Mouse (Mus musculus) adrenal gland, adult 2 months (tissue): Measurements from ENCODE around the gene Trpt1. TPM values are rescaled to one million over a fixed set of nuclear protein-coding genes. Genes with fewer than 3 reads are reported as not detected.

Experiments
- DNase-seq: peaks from one replicate; pipeline ENCODE4 v3.0.0; 2021
- polyA plus RNA-seq: library from polyadenylated mRNA; depleted of rRNA; stranded (reverse); fragments of >200 nt; gene quantifications from 2 replicates; pipeline ENCODE4 v1.2.3, GENCODE M21; 2012
- total RNA-seq, 2 experiments: library from RNA; stranded (reverse); gene quantifications; 2 replicates each; pipeline ENCODE4 v1.2.3; 2021

Gene Trpt1
- total and polyA plus RNA-seq, 3 experiments, result 11.5 to 20.3 (median 16.3) TPM

DNA sequence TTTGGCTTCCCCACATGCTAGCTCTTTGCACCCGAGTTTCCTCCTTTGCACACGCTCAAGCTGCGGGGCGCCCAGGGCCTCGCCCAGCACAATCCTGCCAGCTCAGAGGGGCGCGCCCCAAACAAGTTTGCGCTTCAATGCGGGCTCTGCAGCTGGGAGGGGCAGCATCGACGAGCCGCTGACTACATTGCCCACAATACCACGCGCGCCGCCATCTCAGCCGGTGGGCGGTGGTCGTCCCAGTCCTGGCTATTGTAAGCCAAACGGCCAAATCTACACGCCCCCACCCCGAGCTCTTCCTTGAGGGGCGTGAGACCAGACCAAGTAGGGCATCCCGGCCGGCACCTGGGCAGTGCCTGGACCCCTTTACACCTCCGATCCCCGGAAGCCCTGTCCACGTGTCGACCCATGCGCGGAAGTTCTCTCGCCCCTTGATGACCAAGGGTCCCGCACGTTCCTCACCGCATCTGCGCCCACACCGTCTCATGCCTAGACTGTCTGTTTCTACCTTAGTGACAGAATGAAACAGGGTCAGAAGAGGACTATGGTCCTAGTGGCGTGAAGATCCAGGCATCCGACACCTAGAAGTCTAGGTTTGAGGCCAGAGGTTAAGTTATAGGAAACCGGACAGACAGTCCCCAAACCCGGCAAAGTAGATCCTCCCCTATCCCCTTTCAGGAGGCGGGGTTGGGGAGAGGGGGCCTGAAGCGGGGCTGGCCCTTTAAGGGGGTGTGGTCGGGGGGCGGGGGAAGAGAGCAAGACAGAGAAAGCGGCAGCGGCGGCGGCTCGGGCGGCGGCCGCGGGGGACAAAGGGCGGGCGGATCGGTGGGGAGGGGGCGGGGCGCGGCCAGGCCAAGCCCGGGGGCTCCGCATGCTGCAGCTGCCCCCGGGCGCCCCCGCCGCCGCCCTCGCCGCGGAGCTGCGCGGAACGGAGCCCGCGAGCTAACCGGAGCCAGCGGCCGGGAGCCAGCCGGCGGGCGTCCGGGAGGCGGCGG lies 21.4 kb upstream of the Trpt1 start, which contains the start of gene Ppp1r14b:
Gene Ppp1r14b (plus strand): TSS at position 758 of the 995 bp plus-strand sequence.
- peak; percentile 90 for DNase-seq

DNA sequence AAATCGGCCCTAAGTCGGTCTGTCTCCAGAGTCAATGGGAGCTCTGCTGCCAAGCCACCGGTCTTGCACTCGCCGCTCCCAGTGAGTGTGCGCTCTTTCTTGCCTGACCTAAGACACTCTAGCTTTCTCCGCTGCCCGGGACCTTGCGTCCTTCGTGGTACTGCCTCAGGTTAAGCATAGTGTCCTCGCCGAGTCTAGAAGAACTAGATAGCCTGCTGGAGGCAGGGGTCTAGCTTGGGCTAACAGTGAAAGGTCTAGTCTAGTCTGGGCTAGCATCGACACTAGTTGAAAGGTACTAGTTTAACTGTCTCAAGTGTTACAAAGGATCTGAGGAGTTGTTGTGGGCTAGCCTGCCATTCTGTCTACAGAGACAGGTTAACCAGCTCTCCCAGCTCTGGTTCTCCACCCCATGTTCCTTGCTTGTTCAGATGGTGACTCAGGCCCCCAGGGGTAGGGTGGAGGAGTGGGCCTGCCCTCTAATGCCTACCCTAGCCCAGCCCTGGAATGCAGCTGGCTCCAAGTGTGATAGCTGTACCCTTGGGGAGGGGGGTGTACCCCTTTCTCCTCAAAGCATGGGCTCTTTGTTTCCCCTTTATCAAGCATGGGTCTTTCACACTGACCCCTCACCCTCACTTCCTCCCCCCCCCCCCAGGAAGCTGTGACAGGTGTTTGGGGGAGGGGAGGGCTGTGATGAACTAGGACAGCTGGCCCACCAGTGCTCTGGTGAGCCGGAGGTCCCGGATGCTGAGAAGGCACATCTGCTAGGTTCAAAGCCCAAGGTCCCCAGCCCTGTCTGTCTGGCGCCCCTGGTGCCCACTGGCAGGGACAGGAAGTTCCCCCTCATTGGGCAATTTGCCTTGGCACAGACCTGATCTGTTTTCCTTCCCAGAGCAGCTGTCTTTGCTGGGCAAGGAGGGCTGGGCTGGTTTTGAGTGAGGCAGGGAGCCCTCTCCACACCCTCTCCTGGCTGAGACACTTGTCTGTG lies 20.1 kb upstream of the Trpt1 start, which contains the start of gene Plcb3:
Gene Plcb3 (minus strand): TSS at position 934 of the 985 bp plus-strand sequence.
- peak; percentile 76 for DNase-seq

DNA sequence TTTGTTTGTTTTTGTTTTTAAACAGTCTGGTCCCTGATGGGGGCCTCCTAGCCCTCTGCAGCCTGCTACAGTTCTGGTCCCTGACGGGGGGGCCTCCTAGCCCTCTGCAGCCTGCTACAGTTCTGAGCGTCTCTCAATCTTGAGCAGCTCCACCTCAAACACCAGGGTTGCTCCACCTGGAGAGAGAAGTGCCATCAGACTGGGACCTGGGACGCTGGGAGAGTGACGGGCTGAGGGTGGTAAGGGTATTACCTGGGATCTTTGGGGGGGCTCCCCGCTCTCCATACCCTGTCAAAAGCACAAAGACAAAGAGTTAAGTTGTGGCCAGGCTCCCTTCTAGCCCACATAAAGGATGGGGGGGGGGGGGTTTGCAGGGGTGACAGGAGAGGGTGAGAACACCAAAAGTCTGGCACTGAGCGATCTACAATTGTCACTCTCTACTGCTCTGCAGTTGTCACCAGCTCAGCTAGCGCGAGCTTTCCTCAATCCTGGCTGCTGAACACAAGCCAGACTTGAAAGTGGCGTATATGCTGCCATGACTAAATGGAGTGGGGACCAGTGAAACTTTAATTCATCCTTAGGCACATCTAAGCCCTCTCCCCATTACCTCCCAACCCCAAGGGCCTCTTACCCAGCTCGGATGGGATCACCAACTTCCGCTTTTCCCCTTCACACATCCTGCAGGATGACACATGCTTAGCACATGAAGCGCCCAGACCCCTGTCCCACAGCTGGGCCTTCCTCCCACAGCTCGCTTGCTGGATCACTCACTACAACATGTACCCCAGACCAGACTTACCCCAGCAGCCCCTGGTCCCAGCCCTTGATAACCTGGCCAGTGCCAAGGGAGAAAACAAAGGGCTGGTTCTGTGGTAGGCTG lies 17.9 kb upstream of the Trpt1 start:
- no peak for DNase-seq

DNA sequence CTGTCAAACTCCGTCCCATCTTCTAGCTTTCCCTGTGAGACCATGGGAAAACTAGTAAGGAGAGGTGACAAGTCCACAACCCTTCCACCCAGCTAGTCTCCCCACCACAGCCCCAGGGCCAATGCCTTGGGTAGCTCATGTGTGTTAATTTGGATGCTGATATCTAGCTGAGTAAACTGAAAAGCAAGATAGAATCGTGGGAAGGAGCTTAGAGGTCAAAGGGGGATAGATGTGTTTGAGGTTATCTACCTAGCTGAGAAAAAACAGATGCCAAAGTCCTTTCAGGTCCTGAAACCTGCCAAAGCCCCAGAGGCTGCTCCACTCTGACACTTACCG lies 17.3 kb upstream of the Trpt1 start:
- no peak for DNase-seq

DNA sequence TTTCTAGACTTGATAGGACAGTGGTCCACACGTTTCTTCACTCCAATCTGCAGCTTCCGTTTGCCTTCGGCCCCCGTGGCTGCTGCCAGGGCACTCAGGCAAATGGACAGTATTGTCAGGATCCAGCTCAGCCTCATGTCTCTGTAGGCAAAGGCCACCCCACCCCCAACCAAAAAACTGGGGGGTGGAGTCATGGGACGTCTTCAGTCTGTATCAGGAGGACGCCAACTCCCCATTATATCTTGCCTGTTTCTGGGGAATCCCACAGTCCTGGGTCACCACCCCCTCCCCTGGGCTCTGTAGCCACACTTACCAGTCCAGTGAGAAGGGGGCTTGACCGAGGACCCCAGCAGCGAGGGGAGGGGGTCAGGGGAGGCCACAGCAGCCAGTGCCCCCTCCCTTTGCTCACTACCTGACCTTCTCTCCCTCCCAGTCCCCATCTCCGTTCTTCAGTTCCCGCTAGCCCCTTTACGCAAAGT lies 16.9 kb upstream of the Trpt1 start:
- peak; percentile 71 for DNase-seq

DNA sequence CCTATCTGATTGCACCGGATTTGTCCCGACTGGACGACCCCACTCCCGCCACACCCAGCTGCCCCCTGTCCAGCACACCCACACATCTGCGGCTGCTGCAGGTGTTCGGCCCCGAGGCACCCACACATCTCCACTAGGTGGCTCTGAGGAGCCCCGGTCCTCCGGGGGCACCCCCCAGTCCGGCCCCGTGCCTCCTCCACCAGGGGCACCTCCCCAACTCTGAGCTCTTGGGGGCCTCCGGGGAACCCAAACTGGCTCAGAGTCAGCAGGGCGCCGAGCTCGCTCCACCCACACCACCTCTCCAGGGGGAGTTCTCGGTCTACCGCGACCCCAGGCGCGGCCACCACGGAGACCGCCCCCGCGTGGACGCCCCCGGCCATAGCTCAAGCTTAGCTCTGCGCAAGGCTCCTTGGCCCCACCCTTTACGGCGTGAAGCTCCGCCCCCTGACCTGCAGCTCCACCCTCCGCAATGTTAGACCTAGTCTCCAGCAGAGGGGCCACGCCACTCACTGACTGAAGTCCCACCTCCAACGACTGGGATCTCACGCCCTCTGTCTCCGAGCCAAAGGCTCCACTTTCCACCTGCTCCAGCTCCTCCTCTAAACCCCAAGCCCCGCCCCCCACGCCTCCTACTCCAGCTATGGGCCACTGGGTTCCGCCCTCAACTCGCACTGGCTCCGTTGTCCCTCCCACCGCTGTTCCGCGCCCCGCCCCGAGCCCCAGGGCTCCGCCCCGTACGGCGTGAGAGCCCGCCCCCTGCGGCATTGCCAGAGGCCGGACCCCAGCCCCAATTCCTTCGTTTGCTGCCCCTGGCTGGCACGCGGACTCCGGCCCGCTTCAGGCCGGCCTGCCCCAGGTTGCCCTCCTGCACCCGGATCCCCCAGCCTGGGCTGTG lies 16.2 kb upstream of the Trpt1 start:
- peak; percentile 100 for DNase-seq

DNA sequence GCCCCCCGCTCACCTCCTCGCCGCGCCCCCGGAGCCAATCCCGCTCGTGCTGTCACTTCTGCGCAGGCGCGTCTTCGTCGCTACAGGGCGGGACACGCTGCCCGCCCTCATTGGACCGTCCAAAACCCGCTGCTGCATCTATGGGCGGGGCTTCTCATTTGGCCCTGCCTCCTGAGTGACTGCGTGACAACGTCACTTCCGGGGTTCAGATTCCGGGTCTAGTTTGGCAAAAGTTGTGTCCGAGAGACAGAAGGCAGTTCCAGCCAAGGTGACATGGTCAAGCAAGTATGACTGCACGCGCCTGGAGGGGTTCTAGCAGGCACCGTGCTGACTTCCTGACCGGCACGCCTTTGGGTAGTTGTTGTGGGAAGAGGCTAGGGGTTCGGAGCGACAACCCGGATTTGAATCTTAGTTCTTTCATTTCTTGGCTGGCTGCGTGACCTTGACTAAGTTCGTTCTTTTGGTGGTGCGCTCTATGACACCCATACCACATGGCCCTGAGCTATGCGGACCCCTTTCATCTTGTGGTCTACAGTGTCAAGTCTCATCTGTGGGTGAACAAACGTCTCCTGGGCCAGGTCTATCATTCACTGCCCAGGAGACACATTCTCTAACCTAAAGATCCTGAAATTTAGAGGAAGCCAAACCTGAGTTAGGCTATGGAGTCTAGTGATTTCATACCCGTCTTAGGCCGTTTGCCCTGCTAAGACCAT lies 15.4 kb upstream of the Trpt1 start, which contains the start of gene Fkbp2:
Gene Fkbp2 (minus strand): TSS at position 121 of the 713 bp plus-strand sequence.
- peak; percentile 99 for DNase-seq

DNA sequence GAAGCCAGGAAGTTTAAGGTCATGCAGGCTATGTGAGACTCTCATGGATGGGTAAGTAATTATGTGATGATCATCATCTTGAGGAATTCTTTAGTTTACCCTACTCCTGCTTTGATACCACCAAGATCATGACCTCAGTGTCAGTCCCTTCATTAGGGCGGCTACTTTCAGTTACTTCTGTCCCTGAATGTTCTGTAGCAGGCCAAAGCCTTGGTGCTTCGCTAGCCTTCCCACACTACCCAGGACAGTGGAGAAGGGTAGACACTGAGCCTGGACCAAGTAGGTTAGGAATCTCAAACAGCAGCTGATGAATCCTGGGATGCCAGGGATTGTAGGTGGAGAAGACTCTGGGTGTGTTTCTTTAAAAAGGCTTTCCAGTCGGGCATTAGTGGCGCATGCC lies 14.5 kb upstream of the Trpt1 start:
- no peak for DNase-seq

DNA sequence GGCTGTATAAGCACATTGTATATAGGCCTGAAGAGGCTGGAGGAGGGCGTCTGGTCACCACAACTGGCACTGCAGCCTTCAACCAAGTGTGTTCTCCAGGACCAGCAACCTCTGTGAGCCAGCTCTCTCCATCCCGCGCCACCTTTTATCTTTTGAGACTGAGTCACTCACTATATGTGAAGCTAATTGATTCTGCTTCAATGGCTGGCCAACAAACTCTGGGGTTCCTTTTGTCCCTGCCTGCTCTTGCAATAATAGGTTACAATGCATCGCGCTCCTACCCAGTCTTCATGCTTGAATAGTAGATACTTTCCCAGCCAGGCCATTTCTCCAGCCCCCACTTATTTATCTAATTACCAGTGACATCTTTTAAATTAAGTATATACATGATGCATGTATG lies 12.3 kb upstream of the Trpt1 start:
- DNase-seq, result no peak

DNA sequence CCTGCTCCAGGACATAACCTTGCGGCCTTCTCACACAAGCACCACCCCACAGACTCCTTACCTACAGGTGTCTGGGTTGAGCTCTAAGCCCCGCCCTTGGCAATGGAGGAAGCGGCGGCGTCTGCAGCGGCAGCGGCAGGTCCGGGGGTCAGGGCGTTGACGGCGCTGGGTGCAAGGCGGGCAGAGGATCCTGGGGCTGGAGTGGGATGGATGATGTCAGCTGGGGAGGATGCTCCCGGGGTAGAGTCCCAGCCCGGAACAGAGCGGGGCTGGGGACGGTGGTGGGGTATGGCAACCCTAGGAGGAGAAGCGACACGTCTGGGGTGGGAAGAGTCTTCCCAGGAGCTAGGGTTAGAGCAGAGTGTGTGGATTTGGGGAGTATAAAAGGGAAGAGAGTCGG lies 10.6 kb upstream of the Trpt1 start:
- DNase-seq, result no peak

DNA sequence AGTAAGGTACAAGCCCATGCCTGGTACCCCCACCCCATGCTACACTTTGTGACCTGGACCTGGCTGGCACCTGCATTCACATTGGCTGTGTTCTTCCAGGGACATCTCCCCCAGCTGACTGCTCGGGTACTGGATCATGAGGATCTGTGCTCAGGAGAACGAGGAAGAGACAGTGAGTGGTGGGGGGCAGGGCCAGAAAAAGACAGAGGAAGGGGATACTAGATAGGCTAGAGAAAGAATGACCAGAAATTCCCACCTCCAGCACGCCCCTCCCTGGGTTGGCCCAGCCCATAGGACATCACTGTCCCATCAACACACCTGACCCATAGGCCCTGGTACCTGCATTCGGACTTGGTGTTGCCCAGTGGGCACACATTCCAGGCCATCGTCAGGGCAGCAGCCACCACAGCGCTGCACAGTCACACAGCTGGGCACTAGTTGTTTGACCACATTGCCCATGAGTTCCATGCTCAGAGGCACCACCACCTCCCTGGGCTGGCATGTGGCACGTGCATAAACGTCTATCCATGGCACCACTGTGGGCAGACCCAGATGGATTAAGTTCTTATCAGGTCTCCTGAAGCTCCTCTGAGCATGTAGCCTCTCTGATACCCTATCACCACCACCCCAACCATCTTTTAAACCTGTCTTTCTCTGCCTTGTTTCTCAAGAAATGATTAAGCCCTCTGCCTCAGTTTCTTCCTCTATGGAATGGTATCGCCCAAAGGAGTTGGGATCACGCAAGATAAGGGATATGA lies 9.8 kb upstream of the Trpt1 start:
- no peak for DNase-seq

DNA sequence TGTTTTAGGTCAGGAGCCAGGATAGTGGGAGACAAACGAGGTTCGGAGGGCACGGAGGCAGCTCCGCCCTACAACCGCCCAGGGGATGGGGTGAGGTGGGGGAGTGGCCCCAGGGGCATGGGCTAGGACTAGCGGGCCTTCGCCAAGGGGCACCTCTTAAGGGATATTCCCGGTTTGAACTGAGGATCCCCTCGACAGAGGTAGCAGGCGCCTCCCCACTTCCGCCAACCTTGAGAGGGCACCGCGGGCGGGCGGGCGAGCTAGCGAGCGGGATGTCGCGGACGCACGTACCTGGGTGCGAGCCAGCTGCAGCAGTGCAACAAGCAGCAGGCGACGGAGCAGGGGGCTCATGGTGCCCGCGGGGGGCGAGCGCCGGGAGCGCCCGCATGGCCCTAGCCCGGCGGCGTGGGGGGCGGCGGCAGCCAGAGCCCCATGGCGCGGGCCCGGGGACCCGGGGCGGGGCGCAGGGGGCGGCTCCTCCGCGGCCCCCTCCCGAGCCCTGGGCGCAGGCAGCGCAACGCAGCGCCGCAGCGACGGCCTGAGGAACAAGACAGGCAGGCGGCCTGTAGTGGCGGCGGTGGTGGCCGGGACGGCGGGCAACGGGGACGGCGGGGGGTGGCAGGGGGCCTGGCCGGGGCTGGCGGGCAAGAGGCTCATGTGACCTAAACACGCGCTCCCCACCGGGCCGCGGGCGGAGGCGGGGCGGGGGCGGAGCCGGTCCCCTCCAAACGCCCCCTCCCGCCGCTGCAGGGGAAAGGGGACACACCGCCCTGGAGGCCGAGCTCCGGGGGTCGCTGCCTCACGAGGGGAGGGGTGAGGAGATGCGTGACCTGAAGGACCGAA lies 8.6 kb upstream of the Trpt1 start, which contains the start of gene Vegfb:
Gene Vegfb (minus strand): TSS at position 591 of the 843 bp plus-strand sequence.
- DNase-seq, result peak; percentile 90

DNA sequence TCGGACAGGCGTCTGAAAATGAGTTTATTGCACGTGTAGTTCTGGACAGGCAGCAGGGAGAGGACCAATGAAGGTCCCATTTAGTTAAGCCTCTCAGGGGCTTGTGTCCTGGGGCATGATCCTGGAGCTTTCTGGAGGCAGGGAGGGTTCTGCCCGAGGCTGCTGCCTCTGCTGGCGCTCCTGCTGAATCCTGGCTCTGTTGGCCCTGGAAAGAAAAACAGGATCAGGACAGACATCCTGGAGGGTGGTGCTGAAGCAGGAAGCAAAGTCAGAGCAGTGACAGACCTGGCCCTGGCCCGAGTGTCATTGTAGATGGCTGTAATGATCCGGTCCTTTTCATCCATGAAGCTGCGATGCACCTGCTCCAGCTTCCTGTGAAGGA lies 8.0 kb upstream of the Trpt1 start:
- no peak for DNase-seq

DNA sequence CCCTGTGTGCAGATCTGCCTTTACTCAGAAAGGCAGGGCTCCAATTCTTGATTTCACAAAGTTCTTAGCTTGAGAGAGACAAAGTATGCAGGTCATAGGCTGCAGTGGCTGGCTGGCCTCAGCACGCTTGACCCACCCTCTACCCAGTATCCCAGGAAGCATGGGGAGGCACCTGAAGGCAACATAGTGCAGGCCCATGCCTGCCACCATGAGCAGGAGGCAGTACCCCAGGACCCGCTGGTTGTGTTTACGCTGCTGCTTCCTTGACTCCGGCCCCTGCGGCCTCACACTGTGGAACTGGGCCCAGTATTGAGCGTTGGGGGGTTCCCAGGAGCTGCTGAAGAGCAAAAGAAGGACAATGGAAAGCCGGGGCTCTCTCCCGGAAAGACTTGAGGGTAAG lies 6.7 kb upstream of the Trpt1 start:
- peak; percentile 9 for DNase-seq

DNA sequence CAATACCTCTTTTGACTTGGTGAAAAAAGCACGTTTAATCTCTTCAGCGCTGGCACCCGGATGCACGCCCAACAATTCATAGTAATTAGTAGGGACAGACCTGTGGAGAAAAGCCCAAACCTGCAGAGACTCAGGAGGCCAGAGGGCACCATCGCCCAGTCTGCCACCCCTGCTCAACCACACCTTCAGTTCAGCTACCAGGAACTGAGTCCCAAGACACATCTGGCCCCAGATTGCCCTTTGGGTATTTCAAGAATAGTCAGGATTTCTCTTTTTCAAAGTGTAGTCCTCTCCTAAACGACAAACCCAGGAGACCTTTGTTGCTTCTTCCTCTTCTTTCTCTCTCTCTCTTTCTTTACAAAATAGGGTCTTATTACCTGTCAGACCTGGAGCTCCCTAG lies 5.2 kb upstream of the Trpt1 start:
- no peak for DNase-seq

DNA sequence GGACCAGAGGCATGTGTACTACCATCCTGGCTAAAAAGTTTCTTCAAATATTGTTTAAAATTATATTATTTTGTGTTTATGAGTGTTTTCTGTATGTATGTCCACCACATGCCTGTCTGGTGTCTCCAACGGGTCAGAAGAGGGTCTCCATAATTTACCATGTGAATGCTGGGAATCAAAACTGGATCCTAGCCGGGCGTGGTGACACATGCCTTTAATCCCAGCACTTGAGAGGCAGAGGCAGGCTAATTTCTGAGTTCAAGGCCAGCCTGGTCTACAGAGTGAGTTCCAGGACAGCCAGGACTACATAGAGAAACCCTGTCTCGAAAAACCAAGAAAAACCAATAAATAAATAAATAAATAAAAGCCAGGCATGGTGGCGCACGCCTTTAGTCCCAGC lies 4.8 kb upstream of the Trpt1 start:
- DNase-seq, result peak; percentile 4

DNA sequence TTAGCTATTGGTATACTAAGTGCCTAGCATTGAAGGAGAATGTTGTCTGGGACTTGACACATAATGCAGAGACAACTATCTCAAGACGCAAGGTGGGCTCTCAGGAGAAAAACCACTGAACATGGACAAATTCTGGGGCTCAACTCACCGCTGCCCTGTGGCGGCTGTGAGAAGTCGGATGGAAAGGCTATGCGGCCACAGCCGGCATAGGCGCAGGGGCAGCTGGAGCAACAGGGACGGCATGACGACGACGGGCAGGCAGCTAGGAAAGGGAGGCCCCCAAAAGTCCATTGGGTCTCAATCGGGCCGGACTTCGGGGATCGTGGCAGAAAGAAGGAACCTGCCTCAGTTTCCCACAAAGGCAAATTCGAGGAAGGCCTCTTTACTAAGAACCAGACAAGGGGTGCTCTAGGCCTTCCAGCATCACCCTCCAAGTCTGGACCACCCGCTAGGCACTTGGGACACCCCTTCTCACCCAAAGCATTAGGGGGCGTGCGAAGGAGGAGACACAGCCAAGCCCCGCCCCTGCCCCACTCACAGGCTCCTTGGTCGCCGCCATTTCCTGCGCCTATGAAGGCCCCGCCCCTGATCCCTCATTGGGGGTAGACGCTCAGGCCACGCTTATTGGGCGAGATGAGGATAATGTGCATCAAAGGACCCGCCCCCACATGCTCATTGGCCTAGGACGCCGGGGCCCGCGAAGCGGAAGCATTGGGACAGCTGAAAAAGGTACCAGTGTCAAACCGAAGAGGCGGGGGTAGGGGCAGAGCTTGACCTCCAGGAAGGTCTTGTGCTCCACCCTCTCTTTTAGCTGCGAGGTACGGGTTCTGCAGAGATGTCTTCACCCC lies 3.7 kb upstream of the Trpt1 start, which contains the start of gene Dnajc4:
Gene Dnajc4 (minus strand): TSS at position 562 of the 848 bp plus-strand sequence.
- peak; percentile 97 for DNase-seq
